Mouse (Mus musculus) kidney, adult 11 months (tissue): Measurements from ENCODE around the gene Agbl4.
A peak's percentile ranks its signal among the peaks of the same experiment; 100 is the strongest.

ENCODE experiments used
- DNase-seq: peaks from one replicate; pipeline ENCODE4 v3.0.0; 2022

The Agbl4 gene

GRCm38 (mm10) chr4:111451283-111451918, 1053.9 kb downstream of the Agbl4 start:
- DNase-seq = no peak

DNA sequence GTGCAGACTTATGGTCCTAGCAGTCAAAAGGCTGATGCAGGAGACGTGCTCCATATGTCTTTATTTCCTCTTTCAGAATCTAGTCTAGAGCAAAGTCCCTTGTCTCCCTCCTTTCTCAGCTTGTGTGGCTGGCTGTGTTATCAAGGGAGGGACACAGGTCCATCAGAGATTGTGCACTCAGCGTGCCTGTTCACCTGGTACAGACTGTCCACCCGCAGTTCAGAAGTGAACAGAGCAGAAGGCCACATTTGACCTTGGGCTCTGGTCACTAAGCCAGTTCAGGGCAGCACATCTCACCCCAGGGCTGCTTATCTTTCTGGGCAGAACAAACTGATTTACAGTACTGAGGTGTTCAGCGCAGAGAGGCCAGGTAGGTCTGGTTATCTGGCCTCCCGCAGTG, 1054.7 kb downstream of the Agbl4 start:
- no peak for DNase-seq

- no peak for DNase-seq
These were observed 1055.8 kb downstream of the Agbl4 start for GRCm38 (mm10) chr4:111453275-111453674.

DNA sequence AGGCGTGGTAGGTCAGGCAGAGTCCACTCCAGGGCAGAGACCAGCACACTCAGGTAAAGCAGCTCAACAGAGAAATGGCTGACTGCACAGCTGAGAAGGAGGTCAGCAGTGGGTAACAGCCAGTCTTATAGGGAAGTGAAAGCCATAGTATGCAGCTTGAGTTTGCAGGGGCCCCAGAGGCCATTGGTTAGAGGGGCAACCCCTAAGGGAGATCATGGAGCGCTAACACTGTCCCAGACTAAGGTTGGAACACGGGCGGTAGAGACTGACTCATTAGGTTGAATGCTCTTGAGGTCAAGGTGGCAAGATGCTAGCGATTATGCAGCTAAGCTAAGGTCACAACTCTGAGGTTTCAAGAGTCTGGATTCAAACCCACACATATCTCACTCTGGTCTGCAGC, 1058.2 kb downstream of the Agbl4 start:
- DNase-seq = no peak

DNA sequence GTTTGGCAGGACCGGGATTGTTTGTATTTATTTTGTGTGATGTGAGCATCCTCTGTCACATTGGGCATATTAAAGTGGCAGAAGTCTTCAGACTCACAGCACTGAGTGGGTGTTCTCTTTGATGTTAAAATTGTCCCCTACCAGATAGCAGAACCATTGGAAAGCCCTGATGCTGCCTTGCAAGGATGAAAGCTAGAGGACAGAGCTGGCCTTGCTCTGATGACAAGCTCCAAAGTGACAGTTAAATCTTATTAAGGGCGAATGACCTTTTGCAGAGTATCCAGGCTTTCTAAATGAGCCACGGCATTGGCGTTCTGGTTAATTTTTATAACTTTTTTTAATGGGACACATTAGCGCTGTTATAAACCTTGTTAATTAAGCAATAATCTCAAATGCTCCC, 1060.1 kb downstream of the Agbl4 start:
- no peak for DNase-seq

DNA sequence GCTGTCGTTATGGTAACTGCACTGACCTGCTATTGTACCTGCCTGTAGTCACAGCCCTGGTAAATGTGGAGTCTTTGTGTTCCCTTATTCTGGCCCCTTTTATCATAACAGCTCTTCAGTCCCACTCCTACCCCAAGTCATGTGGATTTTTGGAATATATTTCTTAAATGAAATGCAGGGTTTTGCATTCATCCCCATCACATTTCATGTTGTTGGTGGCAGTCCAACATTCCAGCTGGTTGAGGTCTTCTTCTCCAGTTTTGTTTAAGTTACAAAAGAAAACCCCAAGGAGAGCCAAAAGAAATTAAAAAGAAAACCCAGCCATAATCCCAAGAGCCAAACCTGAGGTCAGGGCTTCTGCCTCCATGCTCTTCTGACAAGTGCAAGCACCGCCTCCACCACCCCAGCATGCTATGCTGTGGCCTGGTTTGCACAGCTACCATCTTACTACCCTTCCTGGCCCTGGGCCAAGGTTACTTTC, 1069.9 kb downstream of the Agbl4 start:
- DNase-seq = no peak

GRCm38 (mm10) chr4:111467796-111468195, 1070.3 kb downstream of the Agbl4 start:
- no peak for DNase-seq

- no peak for DNase-seq
These were observed 1072.4 kb downstream of the Agbl4 start for GRCm38 (mm10) chr4:111469847-111470246.

DNA sequence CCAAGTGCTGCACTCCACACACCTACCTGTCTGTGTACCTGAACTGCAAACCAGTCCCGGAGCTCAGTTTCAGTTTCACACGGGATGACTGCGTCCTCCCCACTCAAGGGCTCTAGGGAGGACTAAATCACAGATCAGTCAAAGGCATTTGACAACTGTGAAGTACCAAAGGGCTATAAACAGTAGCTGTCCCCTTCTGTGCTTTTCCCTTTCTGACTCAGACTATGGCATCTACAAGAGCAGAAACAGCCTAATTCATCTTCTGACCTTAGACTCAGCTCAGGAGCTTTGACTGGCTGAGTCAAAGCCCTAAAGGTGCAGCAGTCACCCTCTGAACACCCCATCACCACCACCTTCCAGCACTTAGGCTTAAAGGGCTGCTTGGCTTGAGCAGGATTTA, 1074.3 kb downstream of the Agbl4 start:
- DNase-seq = no peak

DNA sequence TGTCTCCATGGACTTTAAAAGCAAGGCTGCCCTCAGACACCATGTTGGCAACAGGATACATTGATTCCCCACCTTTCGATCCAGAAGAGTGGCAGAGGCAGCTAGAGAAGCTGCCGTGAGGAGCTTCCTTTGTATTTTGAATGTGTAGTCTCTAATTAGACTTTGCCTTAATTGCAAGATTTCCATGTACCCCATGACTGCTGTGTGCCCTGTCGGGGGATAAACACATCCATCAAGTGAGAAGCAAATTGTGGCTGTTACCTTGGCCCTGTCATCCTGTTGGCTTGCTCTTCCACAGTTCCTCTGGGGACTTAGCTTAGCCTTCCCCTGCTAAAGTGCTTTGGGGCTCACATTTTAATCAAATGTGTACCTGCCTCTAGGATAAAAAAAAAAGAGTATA, 1075.0 kb downstream of the Agbl4 start:
- DNase-seq = no peak

GRCm38 (mm10) chr4:111473014-111473413, 1075.6 kb downstream of the Agbl4 start:
- no peak for DNase-seq

DNA sequence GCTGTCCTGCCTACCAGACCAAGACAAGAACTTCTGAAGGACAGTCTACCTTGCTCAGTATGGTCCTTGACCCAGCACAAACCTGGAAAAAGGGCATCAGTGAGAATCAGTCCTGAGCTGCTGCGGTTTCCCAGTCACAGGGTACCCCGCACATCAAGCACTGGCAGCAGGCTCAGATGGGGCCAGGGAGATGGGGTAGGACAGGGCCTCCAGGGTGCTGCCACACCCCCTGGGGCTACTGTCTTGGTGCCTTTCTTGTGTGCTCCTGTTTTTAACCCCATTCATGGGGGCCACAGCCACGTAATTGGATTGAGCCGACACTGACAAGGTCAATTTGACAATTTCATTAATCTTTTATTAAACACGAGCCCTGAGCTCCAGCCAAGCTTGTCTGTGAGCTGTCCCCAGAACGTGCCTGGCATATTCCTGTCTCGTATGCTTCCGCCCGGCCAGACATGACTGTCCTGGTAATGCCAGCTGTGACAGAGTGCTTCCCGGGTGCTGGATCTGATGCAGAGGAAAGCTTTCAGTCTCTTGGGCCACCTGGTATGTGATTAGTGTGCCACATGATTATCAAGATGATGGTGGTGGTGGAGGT, 1078.0 kb downstream of the Agbl4 start:
- DNase-seq = no peak

- no peak for DNase-seq
These were observed 1080.0 kb downstream of the Agbl4 start for GRCm38 (mm10) chr4:111477507-111477906.

DNA sequence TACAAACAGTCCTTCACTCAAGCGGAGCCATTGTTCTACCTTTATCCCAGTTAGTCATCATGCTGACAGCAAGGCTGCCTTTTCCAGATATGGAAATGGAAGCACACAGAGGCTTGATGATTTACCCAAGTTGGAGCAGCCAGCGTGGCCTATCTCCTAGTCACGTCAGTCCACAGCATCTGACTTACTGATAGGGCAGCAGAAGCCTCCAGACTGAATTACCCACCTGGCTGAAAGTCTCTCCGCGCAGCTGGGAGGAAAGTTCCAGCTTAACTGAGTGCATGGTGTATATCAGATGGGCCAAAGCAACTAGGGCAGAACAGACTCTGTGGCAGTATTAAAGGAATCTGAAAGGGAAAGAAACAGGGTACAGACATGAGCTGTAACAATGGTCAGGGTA, 1086.0 kb downstream of the Agbl4 start:
- no peak for DNase-seq

DNA sequence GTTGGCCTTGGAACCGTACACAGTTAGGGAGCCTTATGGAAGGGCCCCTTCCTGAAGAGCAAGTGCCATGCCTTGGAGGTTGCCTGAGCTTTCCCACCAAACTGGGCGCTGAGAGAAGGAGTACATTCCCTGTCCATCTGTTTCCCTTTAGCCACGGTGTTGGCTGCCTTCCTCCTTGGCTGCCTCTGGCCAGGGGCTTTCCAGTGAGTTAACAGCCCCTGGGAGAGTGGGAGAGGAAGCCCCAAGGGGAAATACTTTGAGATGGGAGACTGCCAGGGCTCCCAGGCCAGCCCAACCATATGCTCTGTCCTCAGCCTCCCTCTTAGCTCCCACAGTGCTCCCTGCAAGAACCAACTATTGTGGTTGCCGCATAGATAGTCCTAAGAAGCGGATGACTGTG, 1087.7 kb downstream of the Agbl4 start:
- DNase-seq = no peak

- DNase-seq = no peak
These were observed 1088.7 kb downstream of the Agbl4 start for GRCm38 (mm10) chr4:111486187-111486586.

DNA sequence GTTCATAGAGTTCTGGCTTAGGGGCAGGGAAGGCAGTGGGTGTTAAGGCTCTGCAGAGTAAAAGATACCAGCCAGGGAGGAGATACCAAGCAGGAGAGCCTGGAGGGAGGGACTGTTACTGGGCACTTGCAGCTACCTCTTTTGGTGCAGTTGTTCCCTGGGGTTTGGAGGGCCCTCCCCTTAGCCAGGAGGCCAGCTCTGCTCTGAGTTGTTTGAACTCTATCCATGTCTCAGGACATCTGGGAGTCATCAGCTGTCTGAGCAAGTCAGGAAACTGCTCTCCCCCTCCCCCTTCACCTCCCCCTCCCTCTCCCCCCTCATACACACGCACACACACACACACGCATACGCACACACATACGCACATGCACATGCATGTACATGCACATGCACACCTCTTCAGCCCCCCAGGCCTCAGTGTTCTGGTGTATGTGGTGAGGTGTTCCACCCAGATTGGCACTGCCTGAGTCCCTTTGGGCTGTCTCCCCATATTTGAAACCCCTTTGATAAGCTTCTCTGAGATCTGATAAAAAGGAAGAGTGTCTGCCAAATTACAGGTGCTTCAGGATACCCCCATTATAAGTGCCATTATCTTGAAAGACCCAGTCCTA, 1089.9 kb downstream of the Agbl4 start:
- DNase-seq = no peak

- no peak for DNase-seq
These were observed 1096.4 kb downstream of the Agbl4 start for GRCm38 (mm10) chr4:111493750-111494404.

DNA sequence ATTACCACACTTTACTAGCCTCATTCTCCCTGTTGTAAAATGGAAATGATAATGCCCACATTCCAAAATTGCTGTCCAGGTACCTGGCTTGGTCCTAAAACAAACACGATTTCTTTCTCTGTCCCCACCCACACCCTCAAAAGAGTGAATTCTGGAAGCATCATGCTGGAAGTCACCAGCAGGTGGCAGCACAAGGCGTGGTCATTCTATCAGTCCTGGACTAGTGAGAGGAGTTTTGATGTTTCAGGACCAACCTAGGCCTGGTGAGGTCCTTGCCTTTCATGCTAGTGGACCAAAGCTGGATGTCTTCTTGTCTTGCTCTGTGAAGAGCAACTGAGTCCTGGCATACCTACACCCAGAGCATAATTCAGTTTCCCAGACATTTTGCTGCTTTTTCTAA, 1098.5 kb downstream of the Agbl4 start:
- DNase-seq = peak; percentile 38

GRCm38 (mm10) chr4:111498751-111499150, 1101.3 kb downstream of the Agbl4 start:
- no peak for DNase-seq

DNA sequence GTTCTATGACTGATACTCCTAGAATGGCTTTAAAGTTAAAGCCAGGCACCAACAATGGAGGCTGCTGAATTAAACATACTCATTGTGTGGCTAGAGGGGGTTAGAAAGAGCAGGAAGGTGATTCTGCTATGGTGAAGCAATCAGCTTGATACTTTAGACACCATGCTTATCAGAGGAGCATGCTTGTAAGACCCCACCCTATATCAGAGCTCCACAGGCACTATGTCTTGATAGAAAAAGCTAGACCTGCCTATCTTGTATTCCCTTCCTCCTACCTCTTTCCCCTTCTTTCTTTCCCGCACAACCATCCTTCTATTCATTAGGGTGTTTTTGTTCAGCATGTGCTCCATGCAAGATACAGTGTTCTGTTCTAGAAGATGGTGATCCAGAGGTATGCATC, 1104.0 kb downstream of the Agbl4 start:
- DNase-seq = no peak

DNA sequence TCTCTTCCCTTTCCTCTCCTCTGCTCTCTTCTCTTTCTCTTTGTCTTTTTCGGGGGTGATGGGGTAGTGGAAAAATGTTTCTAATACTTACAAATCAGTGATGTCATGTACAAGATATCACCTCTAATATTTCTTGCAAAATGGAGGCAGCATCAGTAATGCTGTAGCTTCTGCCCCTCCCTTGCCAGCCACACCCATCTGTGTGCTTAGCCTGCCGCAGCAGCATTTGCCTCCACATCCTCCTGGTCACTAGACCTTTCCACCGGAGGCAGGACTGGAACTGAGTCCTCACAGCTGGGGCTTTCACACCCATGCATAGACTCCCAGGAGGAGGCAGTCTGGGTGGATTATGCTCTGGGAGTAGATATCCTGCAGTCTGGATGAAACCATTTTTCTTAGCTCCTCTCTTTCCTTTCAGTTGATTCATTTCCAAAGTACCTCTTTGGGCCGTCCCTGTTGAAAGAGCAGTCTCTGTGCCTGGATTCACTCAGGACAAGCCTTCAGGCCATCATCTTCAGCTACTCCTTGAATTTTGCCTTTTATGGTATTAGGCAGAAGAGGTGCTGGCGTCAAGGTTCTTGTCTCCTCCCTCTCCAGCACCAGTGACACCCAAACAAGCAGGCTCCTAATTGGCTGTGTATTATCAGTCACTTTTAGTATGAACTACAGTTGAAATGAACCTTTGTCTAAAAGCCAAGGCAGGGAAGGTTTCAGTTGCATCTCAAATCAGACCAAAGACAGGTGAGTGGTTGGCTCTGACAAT, 1105.7 kb downstream of the Agbl4 start:
- no peak for DNase-seq

GRCm38 (mm10) chr4:111504952-111505351, 1107.5 kb downstream of the Agbl4 start:
- DNase-seq = no peak
